Mouse (Mus musculus): ENCODE measurements around the gene Ednrb. TPM values are rescaled to one million over a fixed set of nuclear protein-coding genes. Genes with fewer than 3 reads are reported as not detected.

Gene Ednrb
- polyA plus RNA-seq, 1 experiment = 0.27 TPM

- H3K4me3 ChIP-seq (replicated peaks) = no peak overlapping the region
- no peaks in the 10 kb centered on the region for H3K27me3 ChIP-seq (replicated peaks)
- TF ChIP-seq GATA1 (IDR thresholded peaks at IDR 0.05; ENCODE audit: borderline replicate concordance, low read length) = no peak
- no peak for TF ChIP-seq FLI1 (IDR thresholded peaks at IDR 0.05; ENCODE audit: low read length)
- H3K9me3 ChIP-seq = peaks cover 10% of the 10 kb centered on the region
- H3K36me3 ChIP-seq (replicated peaks; ENCODE audit: low read length) = no peaks in the 10 kb centered on the region
- H3K4me1 ChIP-seq = no peaks in the 10 kb centered on the region
These were observed 66.2 kb downstream of the Ednrb start for GRCm38 (mm10) chr14:103778009-103778431.

GRCm38 (mm10) chr14:103777386-103777785 lies 66.8 kb downstream of the Ednrb start:
- no peaks in the 10 kb centered on the region for H3K4me1 ChIP-seq
- H3K4me3 ChIP-seq (replicated peaks) = no peak overlapping the region
- TF ChIP-seq FLI1 (IDR thresholded peaks at IDR 0.05; ENCODE audit: low read length) = no peak
- TF ChIP-seq GATA1 (IDR thresholded peaks at IDR 0.05; ENCODE audit: borderline replicate concordance, low read length) = no peak
- H3K9me3 ChIP-seq = peaks cover 7% of the 10 kb centered on the region
- H3K36me3 ChIP-seq (replicated peaks; ENCODE audit: low read length) = no peaks in the 10 kb centered on the region
- no peaks in the 10 kb centered on the region for H3K27me3 ChIP-seq (replicated peaks)

GRCm38 (mm10) chr14:103769319-103770245 lies 74.6 kb downstream of the Ednrb start:
- H3K9me3 ChIP-seq = 0 out of 2 replicates have a peak, but pooled peaks cover 7% of the 10 kb centered on the region
- H3K36me3 ChIP-seq (replicated peaks; ENCODE audit: low read length) = no peaks in the 10 kb centered on the region
- no peak overlapping the region for H3K4me3 ChIP-seq (replicated peaks)
- H3K27me3 ChIP-seq (replicated peaks) = no peaks in the 10 kb centered on the region
- no peak for TF ChIP-seq GATA1 (IDR thresholded peaks at IDR 0.05; ENCODE audit: borderline replicate concordance, low read length)
- no peak for TF ChIP-seq FLI1 (IDR thresholded peaks at IDR 0.05; ENCODE audit: low read length)
- H3K4me1 ChIP-seq = no peaks in the 10 kb centered on the region

- Histone ChIP-seq H3K4me3 (replicated peaks) (no peak overlapping the region), H3K9me3 (0 out of 2 replicates have a peak, but pooled peaks cover 7% of the 10 kb centered on the region), H3K36me3 (replicated peaks; ENCODE audit: low read length) (no peaks in the 10 kb centered on the region), H3K4me1 (no peaks in the 10 kb centered on the region), H3K27me3 (replicated peaks) (no peaks in the 10 kb centered on the region)
- no peak for TF ChIP-seq FLI1 (IDR thresholded peaks at IDR 0.05; ENCODE audit: low read length)
- TF ChIP-seq GATA1 (IDR thresholded peaks at IDR 0.05; ENCODE audit: borderline replicate concordance, low read length) = no peak
These were observed 76.7 kb downstream of the Ednrb start for GRCm38 (mm10) chr14:103767488-103767887.

Other genes starting within 250 kb of the Ednrb start
- 3.8 and 5.6 TPM in 2 replicates for gene Slain1, start 194.2 kb downstream of the Ednrb start, polyA plus RNA-seq (2012; ENCODE audit: insufficient read depth, low replicate concordance)

All from megakaryocyte, embryonic 14.5 days (primary cell).